ENCODE assay signal across 21 mouse cellular contexts in the genomic region with DNA sequence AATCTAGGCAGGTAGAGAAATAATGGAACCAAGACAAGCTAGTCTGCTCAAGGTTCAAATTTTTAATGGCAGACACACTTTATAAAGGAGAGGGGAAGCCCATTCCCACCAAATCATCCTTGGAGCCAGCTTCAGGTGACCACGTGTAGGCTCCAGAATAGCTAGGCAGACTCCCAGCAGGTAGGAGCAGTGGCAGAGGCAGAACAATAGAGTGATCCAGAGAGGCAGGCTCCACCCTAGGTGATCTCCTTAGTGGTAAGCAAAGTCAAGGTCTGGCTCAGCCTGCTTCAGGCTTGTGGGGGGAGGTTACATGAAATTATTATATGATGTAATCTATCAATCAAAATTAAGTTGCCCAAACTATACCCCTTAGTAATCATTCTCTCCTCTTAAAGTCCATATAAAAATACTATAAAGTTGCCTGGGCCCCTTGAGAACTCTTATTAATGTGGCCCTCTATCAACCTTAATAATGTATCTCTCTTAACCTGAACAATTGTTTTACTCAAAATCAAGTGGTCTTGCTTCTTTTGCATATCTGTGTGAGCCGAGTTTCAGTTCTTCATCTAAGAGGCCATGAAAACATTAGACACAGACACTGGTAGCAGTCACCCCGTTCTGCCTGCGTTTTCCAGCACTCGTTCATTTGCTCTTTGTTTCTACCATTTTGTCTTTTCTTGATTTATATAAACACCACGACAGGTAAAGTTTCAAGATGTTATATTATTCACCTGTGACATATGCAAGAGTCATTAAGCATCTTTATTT.
"Had no signal": no experiment of that assay in that cellular context is flagged by ENCODE, and none has a peak within 500 bp of the region (broad histone marks: within the 10 kb centered on the region; RNA-seq: fewer than 3 reads in every experiment).

No protein-coding gene starts in this region.

- H3K36me3 ChIP-seq: limb, embryonic 12.5 days; liver, embryonic 13.5 days; lung, embryonic 15.5 days; midbrain, embryonic 15.5 days; neural tube, embryonic 13.5 days had no signal

- H3K27ac ChIP-seq: kidney, postnatal 0 days; limb, embryonic 12.5 days; liver, embryonic 13.5 days; lung, embryonic 15.5 days; macrophage; midbrain, embryonic 15.5 days; neural tube, embryonic 13.5 days had no signal

- H3K4me1 ChIP-seq: limb, embryonic 12.5 days; liver, embryonic 13.5 days; lung, embryonic 15.5 days; megakaryocyte, embryonic 14.5 days; midbrain, embryonic 15.5 days; neural tube, embryonic 13.5 days had no signal

- H3K4me2 ChIP-seq: limb, embryonic 12.5 days; liver, embryonic 13.5 days; lung, embryonic 15.5 days; midbrain, embryonic 11.5 days; midbrain, embryonic 15.5 days; neural tube, embryonic 13.5 days had no signal

- H3K9ac ChIP-seq: limb, embryonic 12.5 days; liver, embryonic 13.5 days; liver, postnatal 0 days; lung, embryonic 15.5 days; midbrain, embryonic 15.5 days; neural tube, embryonic 13.5 days had no signal

- H3K27me3 ChIP-seq: limb, embryonic 12.5 days; liver, embryonic 13.5 days; lung, embryonic 15.5 days; megakaryocyte, embryonic 14.5 days; midbrain, embryonic 15.5 days; neural tube, embryonic 13.5 days had no signal

- DNase-seq: kidney, adult 9 months; kidney, postnatal 36 days; layer of hippocampus, adult 9-11 months; layer of hippocampus, postnatal 36 days; liver; liver, embryonic 13.5 days; liver, postnatal 0 days; lung, postnatal 14 days; right cerebral cortex, adult 18-20 months; right cerebral cortex, postnatal 25 days; thymus, adult 2 months; thymus, postnatal 25 days had no signal

- ATAC-seq: intestine, embryonic 16.5 days; liver, postnatal 0 days; midbrain, embryonic 15.5 days had no signal

- H3K9me3 ChIP-seq: limb, embryonic 12.5 days; liver, embryonic 13.5 days; lung, embryonic 15.5 days; megakaryocyte, embryonic 14.5 days; midbrain, embryonic 15.5 days; neural tube, embryonic 13.5 days had no signal

- H3K4me3 ChIP-seq: limb, embryonic 12.5 days; liver, embryonic 13.5 days; lung, embryonic 15.5 days; megakaryocyte, embryonic 14.5 days; midbrain, embryonic 15.5 days; neural tube, embryonic 13.5 days had no signal
